Mouse (Mus musculus) spleen, postnatal 10 days (tissue): ENCODE measurements at regions not wholly inside any gene's neighbourhood (a gene's known extent, or its start where the extent isn't known, plus 50 kb on each side); places are given as distances from the start of the nearest gene placed in this dataset.

Source experiments
- DNase-seq, 2 experiments: peaks; one replicate each; pipeline ENCODE4 v3.0.0; 2021 to 2022; ENCODE audit warnings: low spot score in 2 of 2

DNA sequence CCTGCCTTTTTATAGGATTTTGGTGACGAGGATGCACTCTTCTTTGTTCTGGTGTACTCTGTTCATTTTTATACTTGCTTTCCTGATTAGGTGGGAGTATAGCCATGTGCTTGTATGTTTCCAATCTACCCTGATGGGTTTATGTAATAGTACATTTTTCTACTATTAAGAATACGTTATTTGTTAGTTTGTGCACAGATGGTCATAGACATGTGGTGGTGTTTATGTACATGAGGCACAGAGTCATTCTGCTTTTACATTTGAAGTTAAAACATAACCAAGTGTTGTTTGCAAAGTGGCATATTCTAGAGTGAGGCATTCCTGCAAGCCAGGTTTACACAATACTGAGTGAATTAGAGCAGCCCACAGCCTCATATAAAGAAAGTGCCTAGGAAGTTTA, 1597.7 kb upstream of the B3galt2 start:
- no peak for DNase-seq

- no peak for DNase-seq
Measured at GRCm38 (mm10) chr1:142055207-142055606, 1585.3 kb upstream of the B3galt2 start.
